Mouse (Mus musculus) CH12.LX (cell line): Measurements from ENCODE around the gene Adamts18. TPM values are rescaled to one million over a fixed set of nuclear protein-coding genes. Genes with fewer than 3 reads are reported as not detected.

Source experiments
- DNase-seq: peaks from one replicate; pipeline ENCODE4 v3.0.0-alpha.2; 2013; ENCODE audit errors: extremely low read depth
- H3K27ac ChIP-seq: 2 replicates; pipeline ENCODE4 v1.5.1; 2012; ENCODE audit warnings: low read depth, mild to moderate bottlenecking, control low read depth, moderate library complexity; ENCODE audit not compliant: insufficient read depth
- H3K27me3 ChIP-seq: replicated peaks from 2 replicates; pipeline ENCODE3; 2012; ENCODE audit warnings: inconsistent platforms
- H3K36me3 ChIP-seq, 2 experiments: replicated peaks in 1 of 2; 2 replicates each; pipeline versions ENCODE3 to v1.6.1; 2012; ENCODE audit warnings: inconsistent platforms in 1 of 2, low read length in 1 of 2, mild to moderate bottlenecking in 1 of 2, mixed read lengths in 1 of 2, moderate library complexity in 1 of 2; ENCODE audit not compliant: control insufficient read depth in 1 of 2, insufficient read depth in 1 of 2
- H3K4me1 ChIP-seq, 2 experiments: 2 replicates each; pipeline ENCODE4 v1.6.1; 2012; ENCODE audit warnings: inconsistent platforms in 1 of 2, moderate library complexity in 1 of 2; ENCODE audit not compliant: insufficient read depth in 2 of 2, control insufficient read depth in 1 of 2
- H3K4me2 ChIP-seq: 2 replicates; pipeline ENCODE4 v1.6.1; 2012; ENCODE audit warnings: low read depth, mild to moderate bottlenecking, control low read depth; ENCODE audit not compliant: poor library complexity, insufficient read depth, severe bottlenecking
- H3K4me3 ChIP-seq, 3 experiments: fragments of 150-350 bp in 1 of 3; sonication (generic) in 1 of 3; replicated peaks in 1 of 3; 2 replicates each; pipeline versions ENCODE3 to v1.5.1; 2011 to 2012; ENCODE audit warnings: low read depth in 2 of 3, low read length in 2 of 3, mild to moderate bottlenecking in 2 of 3, moderate library complexity in 2 of 3, control low read depth in 1 of 3, improper control_type of control experiment in 1 of 3, inconsistent platforms in 1 of 3, mixed read lengths in 1 of 3; ENCODE audit not compliant: poor library complexity in 1 of 3
- H3K79me2 ChIP-seq: replicated peaks from 2 replicates; pipeline ENCODE4 v1.6.1; 2012; ENCODE audit warnings: mild to moderate bottlenecking, moderate library complexity; ENCODE audit not compliant: control insufficient read depth, poor library complexity, insufficient read depth, severe bottlenecking; ENCODE audit errors: extremely low read depth
- H3K9ac ChIP-seq: 2 replicates; pipeline ENCODE4 v1.6.1; 2012; ENCODE audit warnings: low read depth, mild to moderate bottlenecking, control low read depth, moderate library complexity; ENCODE audit not compliant: insufficient read depth
- H3K9me3 ChIP-seq: replicated peaks from 2 replicates; pipeline ENCODE3; 2012; ENCODE audit warnings: low read length, inconsistent platforms, mixed read lengths
- BHLHE40 ChIP-seq: IDR thresholded peaks from 2 replicates; pipeline ENCODE4 v1.6.1; 2011; ENCODE audit warnings: mild to moderate bottlenecking, low read depth, low read length, improper control_type of control experiment
- E2F4 ChIP-seq: IDR thresholded peaks from 2 replicates; pipeline ENCODE4 v1.6.1; 2011; ENCODE audit warnings: low read depth, low read length, improper control_type of control experiment; ENCODE audit not compliant: insufficient replicate concordance
- ETS1 ChIP-seq: conservative IDR thresholded peaks from 2 replicates; pipeline ENCODE4 v1.6.1; 2012; ENCODE audit warnings: low read depth, mild to moderate bottlenecking, inconsistent platforms, low read length, improper control_type of control experiment, moderate library complexity
- HCFC1 ChIP-seq: IDR thresholded peaks from 2 replicates; pipeline ENCODE4 v1.6.1; 2012; ENCODE audit warnings: low read depth, mild to moderate bottlenecking, inconsistent platforms, low read length, improper control_type of control experiment
- JUN ChIP-seq: IDR thresholded peaks from 2 replicates; pipeline ENCODE4 v1.6.1; 2011; ENCODE audit warnings: low read depth, mild to moderate bottlenecking, low read length, improper control_type of control experiment, moderate library complexity; ENCODE audit not compliant: insufficient read depth
- KAT2A ChIP-seq: IDR thresholded peaks from 2 replicates; pipeline ENCODE4 v1.6.1; 2012; ENCODE audit warnings: low read length, improper control_type of control experiment, inconsistent platforms; ENCODE audit not compliant: insufficient replicate concordance
- MAZ ChIP-seq: IDR thresholded peaks from 2 replicates; pipeline ENCODE4 v1.6.1; 2012; ENCODE audit warnings: low read depth, mild to moderate bottlenecking, inconsistent platforms, low read length, improper control_type of control experiment, moderate library complexity
- MEF2A ChIP-seq: IDR thresholded peaks from 2 replicates; pipeline ENCODE4 v1.6.1; 2014; ENCODE audit warnings: low read depth, mild to moderate bottlenecking, inconsistent platforms, low read length, improper control_type of control experiment, borderline replicate concordance
- MYC ChIP-seq: IDR thresholded peaks from 2 replicates; pipeline ENCODE4 v1.6.1; 2011; ENCODE audit warnings: low read depth, mild to moderate bottlenecking, improper control_type of control experiment, low read length
- NELFE ChIP-seq: IDR thresholded peaks from 2 replicates; pipeline ENCODE4 v1.6.1; 2011; ENCODE audit warnings: low read depth, low read length, improper control_type of control experiment
- RAD21 ChIP-seq: IDR thresholded peaks from 2 replicates; pipeline ENCODE4 v1.6.1; 2011; ENCODE audit warnings: low read depth, mild to moderate bottlenecking, low read length, improper control_type of control experiment, moderate library complexity
- TBP ChIP-seq: conservative IDR thresholded peaks from 2 replicates; pipeline ENCODE4 v1.6.1; 2011; ENCODE audit warnings: low read depth, low read length, improper control_type of control experiment
- USF2 ChIP-seq: conservative IDR thresholded peaks from 2 replicates; pipeline ENCODE4 v1.6.1; 2011; ENCODE audit warnings: low read depth, low read length, improper control_type of control experiment
- dilution Hi-C: fragments of 300-500 bp; cut with MboI; formaldehyde crosslinking; loops from 2 replicates; pipeline ENCODE4 v1.14.3; 2020; ENCODE audit warnings: low sequenced_read_pairs; ENCODE audit not compliant: extremely low pct_unique_long_range_greater_than_20kb, extremely low pct_ligation_motif_present
- in situ Hi-C: fragments of 300-500 bp; cut with MboI; formaldehyde crosslinking; loops from 3 replicates; pipeline ENCODE4 v1.14.3; 2019; ENCODE audit warnings: low sequenced_read_pairs, low pct_ligation_motif_present, low pct_unique_long_range_greater_than_20kb, mixed read lengths
- polyA plus RNA-seq: library from polyadenylated mRNA; unstranded; fragments of >175 nt; gene quantifications from 2 replicates; pipeline ENCODE4 v1.2.1, GENCODE M21; 2012; ENCODE audit warnings: low read depth; ENCODE audit not compliant: insufficient read length
- total RNA-seq, 2 experiments: library from RNA; depleted of rRNA; stranded (reverse); fragments of 300-350 nt in 1 of 2; fragments of >200 nt in 1 of 2; gene quantifications; 2 replicates each; pipeline ENCODE4 v1.2.3; 2012 to 2014

The Adamts18 gene
- total and polyA plus RNA-seq, 3 experiments: not detected

GRCm38 (mm10) chr8:113765121-113765520 is 83.4 kb downstream of the Adamts18 start:
- no peaks in the 10 kb centered on the region for H3K4me1 ChIP-seq

DNA sequence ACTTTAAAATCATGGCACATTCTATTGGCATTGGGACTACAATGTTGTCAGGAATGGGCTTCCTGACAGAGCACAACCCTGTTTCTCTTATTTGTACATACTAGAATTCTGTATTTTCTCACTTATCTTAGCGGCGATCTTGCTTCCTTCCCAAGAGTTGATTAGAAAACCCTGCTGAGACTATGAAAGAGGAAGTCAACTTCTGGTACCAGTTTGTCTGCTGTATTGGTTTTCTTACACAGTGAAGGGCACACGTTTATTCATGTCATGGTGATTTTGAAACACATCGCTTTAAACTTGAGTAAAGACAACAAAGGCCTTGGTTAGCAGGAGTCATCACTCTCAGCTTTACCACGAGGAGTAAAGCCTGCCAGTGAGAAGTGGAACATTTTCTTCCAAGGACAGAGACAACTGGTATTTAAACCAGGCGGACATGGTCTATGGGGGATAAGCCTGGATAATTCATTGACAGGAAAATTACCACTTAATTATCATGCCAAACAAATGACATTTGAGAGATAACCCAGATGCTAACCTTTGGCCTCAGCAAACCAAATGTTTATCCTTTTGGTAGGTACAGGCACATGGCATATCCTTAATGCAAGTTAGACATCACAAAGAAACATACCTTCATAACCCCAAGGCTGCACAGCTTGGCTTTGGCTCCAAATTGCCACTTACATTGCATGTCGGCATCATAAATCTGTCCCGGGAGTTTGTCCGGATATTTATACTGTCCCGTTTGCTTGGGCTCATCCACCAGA is 84.8 kb downstream of the Adamts18 start:
- dilution Hi-C loops (no loop called here), in situ Hi-C loops (no loop called here)
- H3K4me1 ChIP-seq: no peaks in the 10 kb centered on the region
- no peak overlapping the region for H3K4me3 ChIP-seq
- no peak overlapping the region for H3K4me2 ChIP-seq
- H3K36me3 ChIP-seq: no peaks in the 10 kb centered on the region
- TF ChIP-seq KAT2A (no peak), E2F4 (no peak), NELFE (no peak), MYC (no peak), MAZ (no peak), MEF2A (no peak), ETS1 (no peak)
- DNase-seq: no peak
- H3K9ac ChIP-seq: no peak overlapping the region
- H3K27ac ChIP-seq: no peak overlapping the region
- peaks cover 32% of the 10 kb centered on the region for H3K9me3 ChIP-seq
- H3K27me3 ChIP-seq: no peaks in the 10 kb centered on the region
- H3K79me2 ChIP-seq: no peaks in the 10 kb centered on the region

More at GRCm38 (mm10) chr8:113765121-113765520, 83.4 kb downstream of the Adamts18 start:
- H3K4me2 ChIP-seq: no peak overlapping the region
- H3K27me3 ChIP-seq: no peaks in the 10 kb centered on the region
- no peak for DNase-seq
- H3K36me3 ChIP-seq: no peaks in the 10 kb centered on the region
- peaks cover 35% of the 10 kb centered on the region for H3K9me3 ChIP-seq
- no peak overlapping the region for H3K4me3 ChIP-seq
- dilution Hi-C loops: no loop called here
- TF ChIP-seq JUN (no peak), ETS1 (no peak), RAD21 (no peak), HCFC1 (no peak), TBP (no peak), MYC (no peak), BHLHE40 (no peak)
- no peak overlapping the region for H3K9ac ChIP-seq
- no peaks in the 10 kb centered on the region for H3K79me2 ChIP-seq
- no peak overlapping the region for H3K27ac ChIP-seq
- in situ Hi-C loops: no loop called here

DNA sequence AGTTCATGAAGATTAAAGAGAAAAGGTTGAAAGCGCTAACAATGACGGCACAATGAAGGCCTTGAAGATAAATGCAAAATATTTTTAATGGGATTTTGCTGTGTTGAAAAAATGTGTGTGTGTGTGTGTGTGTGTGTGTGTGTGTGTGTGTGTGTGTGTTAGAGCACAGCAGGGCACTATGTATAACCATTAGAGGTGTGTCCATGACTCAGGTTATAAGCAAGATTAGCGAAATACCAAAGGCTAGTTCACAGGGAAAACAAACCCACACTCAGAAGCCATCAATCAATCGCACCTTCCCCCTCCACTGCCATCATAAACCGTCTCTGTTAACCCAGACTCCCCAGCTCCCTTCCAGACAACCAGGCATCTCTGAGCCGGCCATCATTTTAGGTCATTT is 86.4 kb downstream of the Adamts18 start:
- H3K27ac ChIP-seq: no peak overlapping the region
- H3K4me3 ChIP-seq: no peak overlapping the region
- H3K9me3 ChIP-seq: peaks cover 30% of the 10 kb centered on the region
- TF ChIP-seq JUN: no peak
- no peak for TF ChIP-seq MAZ
- TF ChIP-seq BHLHE40: no peak
- TF ChIP-seq E2F4: no peak
- TF ChIP-seq USF2: no peak
- dilution Hi-C loops: no loop called here
- H3K79me2 ChIP-seq: no peaks in the 10 kb centered on the region
- H3K4me1 ChIP-seq: no peaks in the 10 kb centered on the region
- in situ Hi-C loops: no loop called here
- H3K9ac ChIP-seq: no peak overlapping the region
- H3K27me3 ChIP-seq: no peaks in the 10 kb centered on the region
- H3K36me3 ChIP-seq: no peaks in the 10 kb centered on the region
- no peak for DNase-seq
- H3K4me2 ChIP-seq: no peak overlapping the region
